Mouse (Mus musculus) heart, postnatal 14 days (tissue): ENCODE data around the gene Sec31a. TPM values are rescaled to one million over a fixed set of nuclear protein-coding genes. Genes with fewer than 3 reads are reported as not detected.
A peak's percentile ranks its signal among the peaks of the same experiment; 100 is the strongest.

Source experiments
- DNase-seq, 2 experiments: peaks; one replicate each; pipeline ENCODE4 v3.0.0; 2021 to 2022
- intact Hi-C: fragments of 180-260 bp; cut with DNase I; formaldehyde crosslinking; loops from one replicate; pipeline ENCODE4 v1.15.1; 2025
- total RNA-seq, 2 experiments: library from RNA; stranded (reverse); gene quantifications; 2 replicates each; pipeline ENCODE4 v1.2.3; 2021

Gene Sec31a
- total RNA-seq, 2 experiments from 2014 or later: 114 to 118 TPM

DNA sequence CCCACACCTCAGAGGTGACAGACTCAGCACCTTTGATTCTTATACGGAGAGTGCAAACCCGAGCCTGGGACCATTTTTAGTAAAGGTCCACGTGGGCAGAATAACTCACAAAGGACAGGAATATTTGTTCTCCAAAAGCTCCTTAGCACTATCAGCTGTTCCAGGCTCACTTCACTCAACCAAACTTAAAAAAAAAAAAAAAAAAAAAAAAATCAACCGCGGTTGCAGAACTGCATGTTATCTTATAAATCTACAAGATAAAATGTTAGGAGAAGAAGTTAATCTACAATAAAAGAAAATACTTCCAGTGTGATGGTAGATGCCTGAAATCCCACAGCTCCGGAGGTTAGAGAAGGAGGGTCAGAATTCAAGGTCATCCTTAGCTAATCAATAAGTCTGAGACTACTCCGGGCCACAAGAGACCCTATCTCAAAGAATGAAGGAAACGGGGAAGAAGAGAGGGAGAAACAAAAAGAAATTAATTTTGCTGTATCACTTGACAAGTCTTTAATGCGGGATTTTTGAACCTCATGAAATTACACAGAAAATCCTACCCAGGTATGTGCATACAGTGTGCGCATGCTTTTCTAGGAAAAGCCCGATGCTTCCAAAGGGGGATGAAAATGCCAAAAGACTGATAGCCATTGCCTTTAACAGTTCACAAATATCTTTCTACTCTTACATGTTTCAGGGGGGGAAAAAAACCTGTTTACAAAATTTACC lies 1.4 kb downstream of the Sec31a start:
- no peak for DNase-seq
- intact Hi-C loops: loop anchor here (5.0 to 10.0 kb wide), 2 partner anchors 83 to 440 kb away; partner anchors contain the start of genes 4930524J08Rik and Hnrnpd

- intact Hi-C loops: loop anchor here (10.0 kb wide), 1 partner anchor 438 kb away; the partner anchor contains the start of genes 4930524J08Rik and Hnrnpd
- DNase-seq: no peak
These were observed 3.1 kb downstream of the Sec31a start for GRCm38 (mm10) chr5:100412886-100413285.

DNA sequence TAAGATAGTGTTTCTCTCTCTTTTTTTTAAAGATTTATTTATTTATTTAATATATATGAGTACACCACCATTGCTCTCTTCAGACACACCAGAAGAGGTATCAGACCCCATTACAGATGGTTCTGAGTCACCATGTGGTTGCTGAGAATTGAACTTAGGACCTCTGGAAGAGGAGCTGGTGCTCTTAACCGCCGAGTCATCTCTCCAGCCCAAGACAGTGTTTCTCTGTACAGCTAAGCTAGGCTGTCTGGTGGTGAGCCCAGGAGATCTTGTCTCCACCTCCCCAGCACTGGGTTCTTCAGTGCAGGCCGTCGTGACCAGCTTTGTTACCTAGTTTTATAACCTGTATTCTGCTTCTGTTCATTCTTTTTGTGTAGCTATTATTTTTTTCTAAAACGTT lies 5.8 kb downstream of the Sec31a start:
- no peak for DNase-seq
- intact Hi-C loops: loop anchor here (10.0 kb wide), 1 partner anchor 435 kb away; the partner anchor contains the start of genes 4930524J08Rik and Hnrnpd

DNA sequence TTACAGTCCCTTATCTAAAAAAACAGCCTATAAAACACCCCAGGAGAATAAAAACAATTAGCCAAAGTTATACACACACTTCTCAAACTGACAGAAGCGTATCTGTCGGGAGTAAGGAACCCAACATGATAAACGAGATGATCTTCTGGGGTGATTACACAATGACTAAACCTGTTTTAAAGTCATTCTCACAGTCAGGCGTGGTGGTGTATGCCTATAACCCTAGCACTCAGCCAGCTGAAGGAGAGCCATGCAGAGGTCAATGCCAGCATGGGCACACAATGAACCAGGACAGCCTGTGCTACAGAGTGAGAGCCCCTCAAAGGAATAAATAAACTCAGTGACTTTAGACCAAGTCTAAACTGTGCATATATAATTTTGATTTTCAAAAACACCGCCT lies 7.5 kb downstream of the Sec31a start:
- DNase-seq: no peak
- intact Hi-C loops: no loop called here

- DNase-seq: no peak
- intact Hi-C loops: no loop called here
These were observed 19.3 kb downstream of the Sec31a start for GRCm38 (mm10) chr5:100396753-100397152.

DNA sequence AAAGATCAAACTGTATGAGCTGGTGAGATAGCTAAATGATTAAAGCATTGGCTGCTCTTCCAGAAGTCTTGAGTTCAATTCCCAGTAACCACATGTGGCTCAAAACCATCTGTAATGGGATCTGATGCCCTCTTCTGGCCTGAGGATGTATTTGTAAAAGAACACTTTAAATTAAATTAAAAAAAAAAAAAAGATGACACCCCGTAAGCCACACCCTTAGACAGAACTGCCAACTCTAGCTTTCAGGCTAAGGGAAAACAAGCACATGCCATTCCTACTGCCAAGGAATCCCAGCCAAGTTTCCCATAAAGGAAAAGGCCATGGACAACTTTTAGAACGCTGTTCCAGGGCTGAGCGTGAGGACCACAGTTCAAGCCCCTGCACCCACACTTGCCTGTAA lies 22.4 kb downstream of the Sec31a start:
- intact Hi-C loops: no loop called here
- peak in 1 of 2 experiments; percentile 18 for DNase-seq

DNA sequence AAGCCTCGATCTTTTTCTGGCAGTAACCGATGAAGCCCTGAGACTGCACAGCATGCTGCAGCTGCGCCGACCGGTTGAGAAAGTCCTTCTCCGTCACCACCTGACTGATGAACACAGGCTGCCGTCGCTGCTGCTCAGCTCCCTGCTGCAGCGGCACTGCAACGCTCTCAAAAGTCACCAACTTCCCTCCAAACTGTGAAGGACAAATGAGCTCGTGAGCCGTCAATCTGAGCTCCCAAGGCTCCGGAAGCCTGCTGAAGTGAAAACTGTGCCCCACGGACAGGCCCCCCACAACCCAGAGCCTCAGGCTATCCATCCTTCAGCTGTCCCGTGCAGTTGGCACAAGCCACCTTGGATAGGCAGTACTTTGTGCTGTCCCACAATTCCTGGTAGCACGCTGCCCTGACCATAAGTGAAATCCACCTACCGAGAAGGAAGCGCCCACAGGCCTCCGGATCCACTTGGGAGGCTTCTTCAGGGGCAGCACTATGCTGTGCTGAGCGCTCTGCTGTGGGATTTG lies 23.5 kb downstream of the Sec31a start:
- DNase-seq: no peak
- intact Hi-C loops: no loop called here

- DNase-seq: no peak
- intact Hi-C loops: no loop called here
These were observed 32.1 kb downstream of the Sec31a start for GRCm38 (mm10) chr5:100383782-100384510.

GRCm38 (mm10) chr5:100381094-100381493 lies 34.9 kb downstream of the Sec31a start:
- no peak for DNase-seq
- intact Hi-C loops: no loop called here

GRCm38 (mm10) chr5:100380277-100380676 lies 35.8 kb downstream of the Sec31a start:
- intact Hi-C loops: no loop called here
- DNase-seq: no peak

- intact Hi-C loops: loop anchor here (5.0 kb wide), 1 partner anchor 158 kb away; no protein-coding TSS in a partner anchor
- DNase-seq: no peak
These were observed 37.1 kb downstream of the Sec31a start for GRCm38 (mm10) chr5:100378981-100379380.

DNA sequence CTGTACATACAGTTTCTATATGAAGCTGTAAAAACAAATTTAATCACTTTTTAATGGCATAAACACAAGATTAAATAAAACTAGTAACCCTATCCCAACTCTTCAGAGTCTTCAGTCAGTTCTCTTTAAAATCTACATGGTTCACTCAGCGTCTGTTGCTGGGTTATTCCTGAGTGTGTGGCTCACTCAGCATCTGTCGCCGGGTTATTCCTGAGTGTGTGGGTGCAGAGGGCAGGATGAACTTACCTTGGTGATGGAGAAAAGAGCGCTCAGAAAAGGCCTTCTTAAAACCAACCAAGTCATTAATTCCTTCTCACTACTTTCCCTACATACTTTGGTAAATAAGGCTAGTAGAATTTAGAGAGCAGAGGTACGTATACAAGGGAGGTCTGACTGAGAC lies 37.8 kb downstream of the Sec31a start:
- no peak for DNase-seq
- intact Hi-C loops: loop anchor here (5.0 kb wide), 1 partner anchor 159 kb away; no protein-coding TSS in a partner anchor

GRCm38 (mm10) chr5:100377376-100377775 lies 38.7 kb downstream of the Sec31a start:
- intact Hi-C loops: loop anchor here (5.0 kb wide), 1 partner anchor 160 kb away; no protein-coding TSS in a partner anchor
- no peak for DNase-seq

DNA sequence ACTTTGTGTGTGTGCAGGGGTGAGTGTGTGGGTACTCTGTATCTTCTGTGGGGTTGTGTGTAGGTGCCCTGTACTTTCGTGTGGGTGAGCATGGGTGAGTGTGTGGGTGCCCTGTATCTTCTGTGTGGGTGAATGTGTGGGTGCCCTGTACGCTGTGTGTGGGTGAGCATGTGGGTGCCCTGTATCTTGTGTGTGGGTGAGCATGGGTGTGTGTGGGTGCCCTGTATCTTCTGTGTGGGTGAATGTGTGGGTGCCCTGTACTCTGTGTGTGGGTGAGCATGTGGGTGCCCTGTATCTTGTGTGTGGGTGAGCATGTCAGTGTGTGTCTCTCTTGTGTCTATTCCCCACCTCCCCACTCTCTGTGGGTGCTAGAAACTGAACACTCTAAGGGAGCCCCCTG lies 41.3 kb downstream of the Sec31a start:
- no peak for DNase-seq
- intact Hi-C loops: loop anchor here (5.0 kb wide), 1 partner anchor 163 kb away; no protein-coding TSS in a partner anchor

GRCm38 (mm10) chr5:100373952-100374351 lies 42.1 kb downstream of the Sec31a start:
- DNase-seq: peak; percentile 21 to 53

DNA sequence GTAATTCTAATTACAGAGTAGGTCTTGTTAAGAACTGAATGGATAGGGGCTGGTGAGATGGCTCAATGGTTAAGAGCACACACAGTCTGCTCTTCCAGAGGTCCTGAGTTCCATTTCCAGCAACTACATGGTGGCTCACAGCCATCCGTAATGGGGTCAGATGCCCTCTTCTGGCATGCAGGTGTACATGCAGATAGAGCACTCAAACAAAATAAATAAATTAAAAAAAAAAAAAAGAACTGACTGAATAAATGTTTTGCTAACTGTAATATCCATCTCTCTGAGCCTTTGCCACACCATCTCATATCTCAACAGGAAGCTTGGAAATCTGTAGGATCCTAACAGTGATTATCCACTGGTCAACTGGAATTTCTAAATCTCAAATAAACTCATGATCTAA lies 45.1 kb downstream of the Sec31a start:
- no peak for DNase-seq
- intact Hi-C loops: no loop called here

More at GRCm38 (mm10) chr5:100373952-100374351, 42.1 kb downstream of the Sec31a start:
- intact Hi-C loops: no loop called here

GRCm38 (mm10) chr5:100369825-100370459 lies 46.1 kb downstream of the Sec31a start:
- intact Hi-C loops: no loop called here
- DNase-seq: peak; percentile 59 to 72

DNA sequence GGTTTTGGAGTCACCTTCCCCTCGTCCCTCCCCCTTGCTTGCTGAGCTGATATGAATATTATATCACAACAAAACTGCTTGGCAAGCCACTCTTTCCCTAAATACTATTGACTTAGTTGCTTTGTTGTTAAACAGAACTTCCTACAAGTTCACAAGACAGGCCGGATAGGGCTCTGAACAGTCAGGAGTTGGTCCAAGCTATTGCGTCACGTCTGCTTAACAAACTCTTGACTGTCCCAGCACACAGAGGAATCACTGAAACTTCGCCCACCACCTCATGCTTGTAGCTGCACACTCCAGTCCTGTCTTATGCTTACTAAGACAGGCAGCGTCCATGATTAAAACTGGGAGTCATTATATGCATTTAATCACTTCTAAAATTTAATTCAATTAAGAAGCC lies 46.9 kb downstream of the Sec31a start:
- peak; percentile 33 to 34 for DNase-seq

DNA sequence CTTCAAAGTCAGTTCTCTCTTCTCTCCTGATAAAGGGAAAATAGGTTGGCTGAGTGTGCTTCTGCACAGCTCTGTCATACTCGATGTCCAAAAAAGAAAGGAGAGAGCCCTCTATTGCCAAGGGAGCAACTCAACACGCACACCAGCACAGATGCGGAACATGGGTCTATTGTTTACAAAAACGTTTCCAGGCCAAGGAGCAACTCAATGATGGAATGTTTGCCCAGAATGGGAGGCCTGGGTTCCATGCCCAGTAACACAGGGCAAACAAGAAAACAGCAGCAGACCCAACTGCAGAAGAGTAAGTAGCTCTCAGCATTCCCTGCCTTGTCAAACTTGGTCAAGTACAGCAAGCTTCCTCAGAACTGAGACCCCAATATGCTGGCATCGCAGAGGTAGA lies 47.5 kb downstream of the Sec31a start:
- intact Hi-C loops: no loop called here

More for the DNA sequence above, 46.9 kb downstream of the Sec31a start:
- intact Hi-C loops: no loop called here

GRCm38 (mm10) chr5:100367051-100367450 lies 49.0 kb downstream of the Sec31a start:
- DNase-seq: no peak
- intact Hi-C loops: no loop called here

More for the DNA sequence above, 47.5 kb downstream of the Sec31a start:
- no peak for DNase-seq

DNA sequence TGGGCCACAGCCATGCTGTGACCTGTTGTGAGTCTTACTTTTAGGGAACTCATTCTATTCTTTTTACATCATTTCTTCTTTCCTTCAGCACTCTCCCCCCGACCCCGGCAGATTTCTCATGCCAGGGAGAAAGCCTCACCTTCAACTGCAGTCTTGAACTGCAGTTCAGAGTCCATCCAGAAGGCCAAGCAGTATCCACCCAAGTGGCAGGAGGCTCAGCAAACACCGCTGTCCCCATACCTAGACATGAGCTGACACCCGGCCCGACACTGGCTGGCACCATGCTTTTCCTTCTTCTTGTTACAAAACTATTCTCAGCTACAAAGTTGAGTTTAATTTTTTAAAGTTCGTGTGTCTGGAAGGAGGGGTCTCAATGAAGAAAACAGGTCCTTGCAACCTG lies 55.7 kb downstream of the Sec31a start:
- intact Hi-C loops: no loop called here
- no peak for DNase-seq
